Mouse (Mus musculus) midbrain, postnatal 0 days (tissue): Measurements from ENCODE around the gene Ankfn1. TPM values are rescaled to one million over a fixed set of nuclear protein-coding genes. Genes with fewer than 3 reads are reported as not detected.

Experiments
- ATAC-seq: fragments of 200-750 bp; cut with Nextera tagmentation; 2 replicates; pipeline ENCODE4 v1.8.0; 2017; ENCODE audit warnings: moderate number of reproducible peaks, mild to moderate bottlenecking, moderate TSS enrichment, moderate library complexity; ENCODE audit not compliant: low FRiP score
- DNase-seq: peaks from one replicate; pipeline ENCODE4 v3.0.0-alpha.2; 2015; ENCODE audit warnings: low spot score
- H3K27ac ChIP-seq: fragments of 300-500 bp; sonication (generic); 2 replicates; pipeline ENCODE4 v1.5.1; 2014; ENCODE audit warnings: low read depth, mild to moderate bottlenecking, low read length, mixed read lengths
- H3K27me3 ChIP-seq: fragments of 300-500 bp; sonication (generic); 2 replicates; pipeline ENCODE4 v1.6.1; 2014; ENCODE audit warnings: low read length, control low read depth, mixed read lengths; ENCODE audit not compliant: insufficient read depth
- H3K36me3 ChIP-seq: fragments of 300-500 bp; sonication (generic); 2 replicates; pipeline ENCODE4 v1.6.1; 2014; ENCODE audit warnings: low read length, control low read depth, mixed read lengths; ENCODE audit not compliant: insufficient read depth
- H3K4me1 ChIP-seq: fragments of 300-500 bp; sonication (generic); 2 replicates; pipeline ENCODE4 v1.6.1; 2014; ENCODE audit warnings: mild to moderate bottlenecking, control low read depth, antibody characterized with exemption, low read length, mixed read lengths; ENCODE audit not compliant: insufficient read depth
- H3K4me2 ChIP-seq: fragments of 300-500 bp; sonication (generic); 2 replicates; pipeline ENCODE4 v1.6.1; 2014; ENCODE audit warnings: low read depth, mild to moderate bottlenecking, low read length, mixed read lengths; ENCODE audit not compliant: poor library complexity, severe bottlenecking
- H3K4me3 ChIP-seq: fragments of 300-500 bp; sonication (generic); 2 replicates; pipeline ENCODE4 v1.5.1; 2014; ENCODE audit warnings: low read depth, mild to moderate bottlenecking, low read length, moderate library complexity
- H3K9ac ChIP-seq: fragments of 300-500 bp; sonication (generic); replicated peaks from 2 replicates; pipeline ENCODE4 v1.6.1; 2014; ENCODE audit warnings: mild to moderate bottlenecking, low read length, moderate library complexity, mixed read lengths; ENCODE audit not compliant: poor library complexity, severe bottlenecking
- H3K9me3 ChIP-seq: fragments of 300-500 bp; sonication (generic); 2 replicates; pipeline ENCODE4 v1.6.1; 2016; ENCODE audit warnings: low read length, control low read depth
- CTCF ChIP-seq: IDR thresholded peaks from 2 replicates; pipeline ENCODE4 v1.5.1; 2016; ENCODE audit warnings: antibody characterized with exemption, mild to moderate bottlenecking
- WGBS: fragments of 180-500 bp; shearing (Covaris S2); extraction: QIAGEN DNeasy Blood & Tissue Kit; methylation state at CpG from one replicate; pipeline ENCODE4 v1.1.7; 2014; 5-methylcytosine and 5-hydroxymethylcytosine counted together
- polyA plus RNA-seq: library from polyadenylated mRNA; unstranded; fragments of >200 nt; fragmentation: Nextera tagmentation; extraction: Ambion mirVana; gene quantifications from 2 replicates; pipeline ENCODE4 v1.2.1, GENCODE M21; 2015
- total RNA-seq: library from RNA; depleted of rRNA; stranded (reverse); fragments of >200 nt; gene quantifications from 2 replicates; pipeline ENCODE4 v1.2.3, GENCODE M21; 2014

Ankfn1 gene
- total and polyA plus RNA-seq, 2 experiments from 2014 or later = 7.5 to 25.4 TPM

DNA sequence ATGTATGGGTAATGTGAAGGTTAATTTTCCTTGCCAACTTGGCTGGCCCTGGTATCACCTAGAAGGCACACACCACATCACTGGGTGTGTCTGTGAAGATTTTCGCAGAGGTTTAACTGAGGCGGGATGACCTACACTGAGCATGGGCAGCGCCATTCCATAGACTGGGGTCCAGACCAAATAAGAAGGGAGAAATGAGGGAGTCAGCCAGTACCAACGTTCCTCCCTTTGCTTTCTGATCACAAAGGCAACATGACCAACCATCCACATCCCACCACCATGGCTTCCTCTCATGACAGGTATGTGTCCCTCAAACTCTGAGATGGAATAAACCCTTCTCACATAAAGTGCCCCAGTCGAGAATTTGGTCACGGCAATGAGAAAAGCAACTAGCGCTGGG, 68.9 kb downstream of the Ankfn1 start:
- no peak overlapping the region for H3K27ac ChIP-seq
- 92% methylated on average over 7 of the region's 7 CpGs for WGBS

DNA sequence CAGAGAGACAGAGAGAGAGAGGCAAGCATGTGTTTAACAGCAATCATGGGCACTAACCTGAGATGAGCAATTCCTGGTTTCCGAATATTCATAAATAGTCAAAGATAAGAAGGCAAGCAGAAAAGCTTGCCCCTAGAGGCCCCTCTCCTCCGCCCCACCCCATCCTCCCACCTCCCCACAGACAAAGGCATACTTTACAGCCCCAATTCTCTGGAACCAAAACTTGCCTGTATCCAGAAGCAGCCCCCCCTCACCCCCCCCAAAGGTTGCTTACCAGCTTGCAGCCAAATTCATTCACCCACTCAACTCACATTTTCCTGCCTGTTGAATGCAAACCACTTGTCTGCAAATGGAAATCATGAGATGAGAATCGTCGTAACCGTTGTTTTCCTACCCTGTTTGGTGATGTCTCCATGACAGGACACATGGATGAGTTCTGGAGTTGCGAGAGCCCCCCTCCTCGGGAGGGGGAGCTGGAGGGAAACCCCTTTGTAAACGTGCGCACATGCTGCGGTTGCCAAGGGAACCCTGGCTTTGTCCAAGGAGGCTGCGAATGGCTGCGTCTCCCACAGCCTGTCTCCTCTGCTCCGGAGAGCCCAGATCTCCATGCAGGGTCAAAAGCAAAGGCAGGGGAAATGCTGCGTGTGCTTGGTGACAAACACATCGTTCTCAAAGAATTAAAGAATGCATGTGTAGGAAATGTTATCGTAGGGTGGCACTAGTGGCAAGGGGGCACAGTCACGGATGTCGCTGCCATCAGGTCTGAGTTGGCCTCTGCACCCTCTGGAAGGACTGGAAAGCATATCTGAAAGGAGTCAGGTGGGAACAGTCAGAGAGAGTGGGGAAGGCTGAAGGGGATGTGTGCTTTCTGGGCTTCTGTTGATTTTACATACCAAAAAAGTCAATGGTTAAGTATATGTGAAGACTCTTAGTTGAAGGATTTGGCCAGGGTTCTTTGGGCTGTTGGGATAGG, 80.7 kb downstream of the Ankfn1 start:
- 0 out of 2 replicates have a peak, but pooled peaks have one; percentile 12 for TF ChIP-seq CTCF
- Histone ChIP-seq H3K4me3 (peak overlapping the region; percentile 31), H3K9ac (peak overlapping the region; percentile 39; the same call in 1 of the 2 replicates), H3K4me1 (no peaks in the 10 kb centered on the region; the same call in 1 of the 2 replicates), H3K4me2 (peak overlapping the region; percentile 61), H3K36me3 (no peaks in the 10 kb centered on the region), H3K27me3 (no peaks in the 10 kb centered on the region), H3K27ac (0 out of 2 replicates have a peak overlapping the region, but pooled peaks have one; percentile 26), H3K9me3 (no peaks in the 10 kb centered on the region)
- WGBS = 14% methylated on average over 18 of the region's 18 CpGs
- ATAC-seq (peak; percentile 83), DNase-seq (peak; percentile 82)

More for the DNA sequence above, 68.9 kb downstream of the Ankfn1 start:
- TF ChIP-seq CTCF = no peak
- Histone ChIP-seq H3K36me3 (no peaks in the 10 kb centered on the region), H3K9ac (no peak overlapping the region), H3K4me2 (no peak overlapping the region), H3K4me3 (no peak overlapping the region), H3K9me3 (no peaks in the 10 kb centered on the region), H3K27me3 (no peaks in the 10 kb centered on the region), H3K4me1 (no peaks in the 10 kb centered on the region)
- no peak for ATAC-seq
- no peak for DNase-seq

DNA sequence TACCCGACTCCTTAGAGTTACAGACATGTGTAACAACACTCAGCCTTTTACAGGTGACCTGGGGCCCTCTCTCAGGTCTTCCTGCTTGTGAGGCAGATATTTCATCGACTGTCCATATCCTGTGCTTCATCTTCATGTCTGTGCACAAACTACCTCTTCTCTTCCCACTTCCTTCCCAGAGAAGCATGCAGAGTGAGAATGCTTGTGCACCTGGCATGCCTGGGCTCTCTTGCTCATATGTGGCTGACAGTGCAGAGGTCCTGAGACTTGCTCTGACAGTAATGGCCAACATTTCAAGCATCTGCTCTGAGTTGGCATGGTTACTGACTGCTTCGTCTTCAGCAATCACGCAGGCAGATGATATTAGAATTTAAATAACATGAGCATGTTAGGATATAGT, 83.8 kb downstream of the Ankfn1 start:
- no peaks in the 10 kb centered on the region; the same call in 1 of the 2 replicates for H3K4me1 ChIP-seq
- H3K9ac ChIP-seq = no peak overlapping the region
- DNase-seq (no peak), ATAC-seq (no peak)
- H3K4me2 ChIP-seq = no peak overlapping the region
- whole genome bisulfite sequencing = 79% methylated on average over 4 of the region's 4 CpGs
- no peak overlapping the region for H3K4me3 ChIP-seq
- no peaks in the 10 kb centered on the region for H3K36me3 ChIP-seq
- H3K27ac ChIP-seq = no peak overlapping the region
- H3K27me3 ChIP-seq = no peaks in the 10 kb centered on the region
- no peaks in the 10 kb centered on the region for H3K9me3 ChIP-seq
- no peak for TF ChIP-seq CTCF

DNA sequence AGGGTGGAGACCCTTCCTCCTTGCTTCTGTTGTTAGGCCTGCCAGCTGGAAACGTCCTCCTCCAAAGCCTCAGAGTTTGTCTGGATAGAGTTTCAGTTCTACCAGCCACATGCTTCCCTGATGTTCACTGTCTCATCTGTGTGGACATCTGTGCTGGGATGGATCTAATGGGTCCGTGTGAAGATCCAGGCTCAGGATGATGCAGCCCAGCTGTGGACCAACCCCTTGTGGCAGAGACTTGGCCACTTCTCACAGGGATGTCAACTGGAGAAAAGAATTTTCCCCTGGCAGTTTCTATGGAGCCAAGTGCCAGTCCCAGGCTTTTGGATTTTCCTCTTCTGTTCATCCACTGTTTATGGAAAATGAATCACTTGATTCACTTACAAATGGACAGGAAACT, 100.5 kb downstream of the Ankfn1 start:
- H3K27ac ChIP-seq = no peak overlapping the region
- TF ChIP-seq CTCF = no peak
- no peaks in the 10 kb centered on the region for H3K4me1 ChIP-seq
- no peaks in the 10 kb centered on the region for H3K27me3 ChIP-seq
- no peaks in the 10 kb centered on the region for H3K9me3 ChIP-seq
- H3K4me3 ChIP-seq = no peak overlapping the region
- ATAC-seq = no peak
- H3K4me2 ChIP-seq = no peak overlapping the region
- no peak for DNase-seq
- H3K9ac ChIP-seq = no peak overlapping the region
- WGBS = 84% methylated on average over 2 of the region's 2 CpGs
- H3K36me3 ChIP-seq = no peaks in the 10 kb centered on the region

DNA sequence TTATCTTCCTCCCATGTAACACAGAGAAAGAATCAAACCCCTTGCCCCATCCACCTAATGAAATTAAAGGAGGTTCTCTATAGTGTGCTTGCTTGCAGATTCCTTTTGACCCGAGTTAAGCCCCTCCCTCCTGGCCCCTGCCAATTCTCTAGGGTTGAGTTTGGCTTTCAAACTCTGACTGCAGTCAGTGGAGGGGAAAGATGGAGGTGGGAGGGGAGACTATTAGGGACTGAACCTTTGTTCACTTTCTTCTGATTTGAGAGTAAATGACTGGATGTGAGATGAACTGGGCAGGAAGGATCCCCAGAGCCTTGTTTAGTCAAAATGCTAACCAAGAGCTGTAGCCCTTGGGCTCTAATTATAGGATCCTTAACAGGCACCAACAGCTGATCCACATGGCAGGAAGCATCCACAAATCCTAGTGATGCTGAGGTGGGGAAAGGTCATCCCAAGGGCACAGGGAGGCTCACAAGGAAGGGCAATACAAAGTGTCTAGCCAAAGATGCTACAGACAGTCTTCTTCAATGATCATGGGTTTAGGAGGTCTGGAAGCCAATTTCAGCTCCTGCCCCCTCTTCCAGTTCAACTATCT, 103.4 kb downstream of the Ankfn1 start:
- Histone ChIP-seq H3K27me3 (no peaks in the 10 kb centered on the region), H3K27ac (no peak overlapping the region), H3K4me1 (no peaks in the 10 kb centered on the region), H3K36me3 (no peaks in the 10 kb centered on the region), H3K9ac (no peak overlapping the region), H3K9me3 (no peaks in the 10 kb centered on the region), H3K4me3 (no peak overlapping the region), H3K4me2 (no peak overlapping the region)
- ATAC-seq = no peak
- TF ChIP-seq CTCF = no peak
- 0% methylated on average over 1 of the region's 1 CpGs for WGBS
- no peak for DNase-seq
